Mouse (Mus musculus) stomach, embryonic 15.5 days (tissue): ENCODE data around the gene Eef2. TPM values are rescaled to one million over a fixed set of nuclear protein-coding genes. Genes with fewer than 3 reads are reported as not detected.
"Not testable (repeated sequence)": the region's sequence is repeated elsewhere in the genome, so short reads cannot be mapped to it uniquely, and the experiment has no call there.

Experiments used
- ATAC-seq: fragments of 200-750 bp; cut with Nextera tagmentation; 2 replicates; pipeline ENCODE4 v1.8.0; 2017; ENCODE audit warnings: low read depth, moderate number of reproducible peaks, moderate TSS enrichment; ENCODE audit not compliant: insufficient read depth, low FRiP score
- H3K27ac ChIP-seq: fragments of 300-500 bp; sonication (generic); 2 replicates; pipeline ENCODE4 v1.5.1; 2015; ENCODE audit warnings: mild to moderate bottlenecking, inconsistent platforms
- H3K27me3 ChIP-seq: fragments of 300-500 bp; sonication (generic); replicated peaks from 2 replicates; pipeline ENCODE4 v1.6.1; 2015; ENCODE audit warnings: inconsistent platforms
- H3K36me3 ChIP-seq: fragments of 300-500 bp; sonication (generic); 2 replicates; pipeline ENCODE4 v1.6.1; 2015; ENCODE audit warnings: inconsistent platforms
- H3K4me1 ChIP-seq: fragments of 300-500 bp; sonication (generic); 2 replicates; pipeline ENCODE4 v1.6.1; 2015; ENCODE audit warnings: inconsistent platforms
- H3K4me2 ChIP-seq: fragments of 300-500 bp; sonication (generic); 2 replicates; pipeline ENCODE4 v1.6.1; 2015; ENCODE audit warnings: mild to moderate bottlenecking, inconsistent platforms
- H3K4me3 ChIP-seq: fragments of 300-500 bp; sonication (generic); replicated peaks from 2 replicates; pipeline ENCODE4 v1.5.1; 2015; ENCODE audit warnings: inconsistent platforms
- H3K9ac ChIP-seq: fragments of 300-500 bp; sonication (generic); 2 replicates; pipeline ENCODE4 v1.6.1; 2015; ENCODE audit warnings: inconsistent platforms
- H3K9me3 ChIP-seq: fragments of 300-500 bp; sonication (generic); 2 replicates; pipeline ENCODE4 v1.6.1; 2016; ENCODE audit warnings: inconsistent platforms
- WGBS: fragments of 180-500 bp; shearing (Covaris S2); methylation state at CpG from one replicate; pipeline ENCODE4 v1.1.7; 2015; 5-methylcytosine and 5-hydroxymethylcytosine counted together
- polyA plus RNA-seq: library from polyadenylated mRNA; unstranded; fragments of >200 nt; fragmentation: Nextera tagmentation; extraction: Ambion mirVana; gene quantifications from 2 replicates; pipeline ENCODE4 v1.2.1, GENCODE M21; 2015

Eef2 gene
- polyA plus RNA-seq, 1 experiment from 2014 or later = 517 TPM

DNA sequence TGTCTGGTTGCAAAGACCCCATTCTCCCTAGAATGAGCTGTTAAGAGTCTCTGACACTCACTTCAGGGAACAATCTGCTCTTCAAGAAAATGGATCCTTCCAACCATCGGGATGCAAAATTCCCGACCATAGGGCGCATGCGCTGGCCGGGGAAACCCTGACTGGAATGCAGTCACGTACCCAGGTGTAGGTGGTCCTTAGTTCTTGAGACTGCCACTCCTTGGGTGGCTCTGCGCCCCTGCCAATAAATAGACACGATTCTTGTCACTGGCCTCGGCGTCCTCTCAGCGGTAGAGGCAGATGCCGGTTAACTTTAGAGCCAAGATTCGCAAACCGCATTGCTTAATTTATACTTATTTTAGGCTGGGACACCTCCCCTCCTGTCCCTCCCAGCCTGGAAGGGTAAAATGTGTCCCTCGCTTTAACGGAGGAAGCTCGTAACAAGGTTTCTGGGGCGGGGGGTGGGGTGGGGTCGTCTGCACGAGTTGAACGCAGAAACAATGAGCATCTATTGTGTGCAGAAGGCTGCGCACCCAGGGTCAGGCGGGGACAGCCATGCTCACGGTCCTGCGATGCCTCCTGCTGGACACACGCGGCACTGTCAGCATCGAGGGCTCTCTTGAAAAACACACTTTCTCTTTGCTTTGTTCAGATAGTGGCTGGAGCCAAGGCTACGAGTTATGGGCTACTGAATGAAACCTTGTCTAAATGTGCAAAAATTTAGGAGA, 1.6 kb upstream of the Eef2 start:
- H3K4me3 ChIP-seq = peak overlapping the region; percentile 29
- no peaks in the 10 kb centered on the region for H3K27me3 ChIP-seq
- H3K4me1 ChIP-seq = peaks cover 50% of the 10 kb centered on the region
- H3K9me3 ChIP-seq = no peaks in the 10 kb centered on the region
- peak overlapping the region; percentile 79 for H3K27ac ChIP-seq
- peak; percentile 19; the same call in 1 of the 2 replicates for ATAC-seq
- H3K36me3 ChIP-seq = peaks cover 24% of the 10 kb centered on the region
- no peak overlapping the region for H3K9ac ChIP-seq
- WGBS = 3% methylated on average over 29 of the region's 29 CpGs
- peak overlapping the region; percentile 67 for H3K4me2 ChIP-seq

- Histone ChIP-seq H3K4me1 (peaks cover 52% of the 10 kb centered on the region), H3K4me3 (peak overlapping the region; percentile 29), H3K27ac (peak overlapping the region; percentile 79), H3K4me2 (peak overlapping the region; percentile 67), H3K36me3 (peaks cover 29% of the 10 kb centered on the region)
- not testable (repeated sequence) for H3K9me3 ChIP-seq, H3K9ac ChIP-seq, H3K27me3 ChIP-seq, ATAC-seq
- WGBS = 10% methylated on average over 4 of the region's 4 CpGs
Measured at GRCm38 (mm10) chr10:81175345-81175701, 1.1 kb upstream of the Eef2 start.

- 3% methylated on average over 13 of the region's 13 CpGs for WGBS
- peak overlapping the region; percentile 94 for H3K4me3 ChIP-seq
- peak overlapping the region; percentile 79 for H3K27ac ChIP-seq
- H3K4me2 ChIP-seq = peak overlapping the region; percentile 67
- peaks cover 52% of the 10 kb centered on the region for H3K4me1 ChIP-seq
- peak overlapping the region; percentile 6; the same call in 1 of the 2 replicates for H3K9ac ChIP-seq
- no peaks in the 10 kb centered on the region for H3K27me3 ChIP-seq
- peak; percentile 2; the same call in 1 of the 2 replicates for ATAC-seq
- H3K9me3 ChIP-seq = no peaks in the 10 kb centered on the region
- H3K36me3 ChIP-seq = peaks cover 36% of the 10 kb centered on the region
Measured at GRCm38 (mm10) chr10:81175936-81176465, 430 bp upstream of the Eef2 start.

- Histone ChIP-seq H3K9ac (peak overlapping the region; percentile 97), H3K27ac (peak overlapping the region; percentile 89), H3K4me3 (peak overlapping the region; percentile 94), H3K9me3 (no peaks in the 10 kb centered on the region), H3K36me3 (peaks cover 50% of the 10 kb centered on the region), H3K27me3 (no peaks in the 10 kb centered on the region), H3K4me1 (peaks cover 59% of the 10 kb centered on the region), H3K4me2 (peak overlapping the region; percentile 86)
- WGBS = 7% methylated on average over 16 of the region's 16 CpGs
- no peak for ATAC-seq
Measured at GRCm38 (mm10) chr10:81177491-81177925, 1.1 kb downstream of the Eef2 start.

DNA sequence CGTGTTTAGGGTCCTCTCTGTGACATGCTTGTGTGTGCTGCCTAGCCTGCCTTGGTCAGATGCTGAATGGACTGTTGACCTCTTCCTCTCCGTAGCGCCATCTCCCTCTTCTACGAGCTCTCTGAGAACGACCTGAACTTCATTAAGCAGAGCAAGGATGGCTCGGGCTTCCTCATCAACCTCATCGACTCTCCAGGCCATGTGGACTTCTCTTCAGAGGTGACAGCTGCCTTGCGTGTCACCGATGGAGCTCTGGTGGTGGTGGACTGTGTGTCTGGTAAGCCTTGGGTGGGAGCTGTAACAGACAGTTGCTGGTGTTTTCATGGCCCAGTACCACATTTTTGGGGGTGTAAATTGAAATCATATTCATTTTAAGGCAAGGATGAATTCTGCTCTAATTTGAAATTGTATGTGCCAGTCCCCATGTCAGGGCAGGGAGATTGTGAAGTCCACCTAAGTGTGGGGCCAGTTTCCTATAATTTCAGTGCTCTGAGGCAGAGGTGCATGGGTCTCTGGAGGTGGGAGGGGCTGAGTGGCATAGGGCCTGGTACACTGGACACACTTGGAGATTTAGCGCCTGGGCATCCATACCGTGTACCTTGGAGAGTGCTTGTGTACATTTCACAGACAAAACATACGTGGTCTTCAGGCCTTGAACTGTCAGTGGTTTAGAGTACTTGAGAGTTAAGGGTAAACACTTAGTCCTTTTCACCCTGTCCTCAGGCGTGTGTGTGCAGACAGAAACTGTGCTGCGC, 1.7 kb downstream of the Eef2 start:
- Histone ChIP-seq H3K36me3 (peaks cover 50% of the 10 kb centered on the region), H3K9ac (peak overlapping the region; percentile 97), H3K4me2 (peak overlapping the region; percentile 86), H3K4me3 (peak overlapping the region; percentile 94), H3K4me1 (peaks cover 56% of the 10 kb centered on the region), H3K9me3 (no peaks in the 10 kb centered on the region), H3K27ac (peak overlapping the region; percentile 89), H3K27me3 (no peaks in the 10 kb centered on the region)
- no peak for ATAC-seq
- 55% methylated on average over 14 of the region's 14 CpGs for WGBS

- Histone ChIP-seq H3K4me3 (no peak overlapping the region), H3K9ac (no peak overlapping the region), H3K27ac (0 out of 2 replicates have a peak overlapping the region, but pooled peaks have one; percentile 35)
Measured at GRCm38 (mm10) chr10:81178927-81179326, 2.5 kb downstream of the Eef2 start.

GRCm38 (mm10) chr10:81179451-81180342, 3.3 kb downstream of the Eef2 start:
- 87% methylated on average over 32 of the region's 32 CpGs for WGBS
- H3K4me1 ChIP-seq = peaks cover 55% of the 10 kb centered on the region
- no peak for ATAC-seq
- no peak overlapping the region for H3K4me3 ChIP-seq
- peaks cover 53% of the 10 kb centered on the region for H3K36me3 ChIP-seq
- 0 out of 2 replicates have a peak overlapping the region, but pooled peaks have one; percentile 9 for H3K9ac ChIP-seq
- H3K9me3 ChIP-seq = no peaks in the 10 kb centered on the region
- H3K27ac ChIP-seq = peak overlapping the region; percentile 35; the same call in 1 of the 2 replicates
- H3K4me2 ChIP-seq = no peak overlapping the region
- no peaks in the 10 kb centered on the region for H3K27me3 ChIP-seq

More at GRCm38 (mm10) chr10:81178927-81179326, 2.5 kb downstream of the Eef2 start:
- ATAC-seq = no peak
- Histone ChIP-seq H3K9me3 (no peaks in the 10 kb centered on the region), H3K4me1 (peaks cover 55% of the 10 kb centered on the region), H3K36me3 (peaks cover 52% of the 10 kb centered on the region), H3K4me2 (no peak overlapping the region), H3K27me3 (no peaks in the 10 kb centered on the region)
- 89% methylated on average over 11 of the region's 11 CpGs for WGBS

DNA sequence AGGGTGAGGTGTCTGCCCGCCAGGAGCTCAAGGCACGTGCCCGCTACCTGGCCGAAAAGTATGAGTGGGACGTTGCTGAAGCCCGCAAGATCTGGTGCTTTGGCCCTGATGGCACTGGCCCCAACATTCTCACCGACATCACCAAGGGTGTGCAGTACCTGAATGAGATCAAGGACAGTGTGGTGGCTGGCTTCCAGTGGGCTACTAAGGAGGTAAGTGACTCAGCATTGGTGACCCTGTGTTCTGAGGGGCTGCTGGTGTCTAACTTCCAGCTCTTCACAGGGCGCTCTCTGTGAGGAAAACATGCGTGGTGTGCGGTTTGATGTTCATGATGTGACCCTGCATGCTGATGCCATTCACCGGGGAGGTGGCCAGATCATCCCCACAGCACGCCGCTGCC, 4.5 kb downstream of the Eef2 start:
- H3K27ac ChIP-seq = no peak overlapping the region
- no peak overlapping the region for H3K9ac ChIP-seq
- no peak for ATAC-seq
- no peaks in the 10 kb centered on the region for H3K27me3 ChIP-seq
- peaks cover 53% of the 10 kb centered on the region for H3K36me3 ChIP-seq
- no peak overlapping the region for H3K4me2 ChIP-seq
- H3K4me1 ChIP-seq = peaks cover 45% of the 10 kb centered on the region
- no peak overlapping the region for H3K4me3 ChIP-seq
- 93% methylated on average over 13 of the region's 13 CpGs for WGBS
- H3K9me3 ChIP-seq = no peaks in the 10 kb centered on the region

DNA sequence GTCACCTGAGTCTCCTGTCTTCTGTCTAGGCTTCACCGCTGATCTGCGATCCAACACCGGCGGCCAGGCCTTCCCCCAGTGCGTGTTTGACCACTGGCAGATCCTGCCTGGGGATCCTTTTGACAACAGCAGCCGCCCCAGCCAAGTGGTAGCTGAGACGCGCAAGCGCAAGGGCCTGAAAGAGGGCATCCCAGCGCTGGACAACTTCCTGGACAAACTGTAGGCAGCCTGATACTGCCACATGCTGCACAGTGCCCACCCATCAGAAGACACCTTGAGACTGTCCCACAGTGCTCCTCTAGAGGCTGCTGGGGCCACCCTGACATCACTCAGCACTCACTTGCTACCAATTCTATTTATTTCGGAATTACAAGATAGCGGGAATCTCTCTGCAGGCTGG, 5.4 kb downstream of the Eef2 start:
- ATAC-seq, H3K27me3 ChIP-seq, H3K4me3 ChIP-seq, H3K9ac ChIP-seq, H3K4me2 ChIP-seq, H3K9me3 ChIP-seq: not testable (repeated sequence)
- WGBS = 79% methylated on average over 12 of the region's 12 CpGs
- peaks cover 53% of the 10 kb centered on the region for H3K36me3 ChIP-seq
- H3K4me1 ChIP-seq = peaks cover 45% of the 10 kb centered on the region
- peak overlapping the region; percentile 73 for H3K27ac ChIP-seq

GRCm38 (mm10) chr10:81182336-81183333, 6.2 kb downstream of the Eef2 start, which contains the start of gene Dapk3:
TSS of gene Dapk3 (plus strand) at chr10:81183005.
- ATAC-seq = peak; percentile 94
- Histone ChIP-seq H3K4me3 (peak within 1 kb of the TSS; percentile 76), H3K4me2 (peak within 1 kb of the TSS; percentile 69), H3K9ac (peak within 1 kb of the TSS; percentile 58), H3K36me3 (peaks cover 55% of the 10 kb centered on the region), H3K27ac (peak within 1 kb of the TSS; percentile 92), H3K27me3 (no peaks in the 10 kb centered on the region), H3K4me1 (peaks cover 44% of the 10 kb centered on the region), H3K9me3 (no peaks in the 10 kb centered on the region)
- 5% methylated on average over 53 of the region's 53 CpGs for WGBS
